Mouse (Mus musculus): ENCODE results near the gene Mtus2.
A peak's percentile ranks its signal among the peaks of the same experiment; 100 is the strongest.

- TF ChIP-seq POLR2A (IDR thresholded peaks at IDR 0.05; ENCODE audit: extremely low read depth, insufficient read depth, low read length) (no peak), CTCF (IDR thresholded peaks at IDR 0.05; ENCODE audit: extremely low read depth, insufficient read depth, low read length) (peak; percentile 35)
Observed at GRCm38 (mm10) chr5:148236616-148237015, 279.5 kb downstream of the Mtus2 start.

All from cortical plate, adult 2 months (tissue).